Mouse (Mus musculus): ENCODE measurements at regions not wholly inside any gene's neighbourhood (a gene's known extent, or its start where the extent isn't known, plus 50 kb on each side); places are given as distances from the start of the nearest gene placed in this dataset.

- DNase-seq = no peak
Observed at GRCm38 (mm10) chr10:37368997-37369679, 230.4 kb upstream of the Marcks start.

- DNase-seq = no peak
Observed at GRCm38 (mm10) chr10:37367796-37368195, 229.1 kb upstream of the Marcks start.

GRCm38 (mm10) chr10:37364506-37364905 is 225.8 kb upstream of the Marcks start:
- no peak for DNase-seq

- DNase-seq = no peak
Observed at GRCm38 (mm10) chr10:37360985-37361384, 222.3 kb upstream of the Marcks start.

- no peak for DNase-seq
Observed at GRCm38 (mm10) chr10:37358900-37359299, 220.2 kb upstream of the Marcks start.

- no peak for DNase-seq
Observed at GRCm38 (mm10) chr10:37358334-37358733, 219.6 kb upstream of the Marcks start.

- DNase-seq = peak; percentile 18
Observed at GRCm38 (mm10) chr10:37357304-37358060, 218.8 kb upstream of the Marcks start.

GRCm38 (mm10) chr10:37349261-37349660 is 210.5 kb upstream of the Marcks start:
- DNase-seq = no peak

- DNase-seq = no peak
Observed at GRCm38 (mm10) chr10:37348416-37348815, 209.7 kb upstream of the Marcks start.

- no peak for DNase-seq
Observed at GRCm38 (mm10) chr10:37347661-37348060, 208.9 kb upstream of the Marcks start.

GRCm38 (mm10) chr10:37342675-37343074 is 204.0 kb upstream of the Marcks start:
- DNase-seq = no peak

- DNase-seq = no peak
Observed at GRCm38 (mm10) chr10:37339658-37340057, 200.9 kb upstream of the Marcks start.

- DNase-seq = no peak
Observed at GRCm38 (mm10) chr10:37338073-37338912, 199.6 kb upstream of the Marcks start.

GRCm38 (mm10) chr10:37337172-37337620 is 198.5 kb upstream of the Marcks start:
- no peak for DNase-seq

- no peak for DNase-seq
Observed at GRCm38 (mm10) chr10:37335148-37335547, 196.4 kb upstream of the Marcks start.

- no peak for DNase-seq
Observed at GRCm38 (mm10) chr10:37326168-37326534, 187.4 kb upstream of the Marcks start.

- DNase-seq = no peak
Observed at GRCm38 (mm10) chr10:37325514-37326167, 186.9 kb upstream of the Marcks start.

GRCm38 (mm10) chr10:37323689-37324088 is 185.0 kb upstream of the Marcks start:
- DNase-seq = no peak

GRCm38 (mm10) chr10:37322809-37323208 is 184.1 kb upstream of the Marcks start:
- DNase-seq = no peak

GRCm38 (mm10) chr10:37322310-37322709 is 183.6 kb upstream of the Marcks start:
- no peak for DNase-seq

- no peak for DNase-seq
Observed at GRCm38 (mm10) chr10:37321171-37321570, 182.5 kb upstream of the Marcks start.

GRCm38 (mm10) chr10:37319746-37320430 is 181.2 kb upstream of the Marcks start:
- no peak for DNase-seq

Data from right cerebral cortex, postnatal 14 days (tissue).